Mouse (Mus musculus) retina, postnatal 1 day (tissue): ENCODE data around the gene Aste1.

Experiments used
- DNase-seq: peaks from one replicate; pipeline ENCODE4 v3.0.0-alpha.2; 2012

Aste1 gene

DNA sequence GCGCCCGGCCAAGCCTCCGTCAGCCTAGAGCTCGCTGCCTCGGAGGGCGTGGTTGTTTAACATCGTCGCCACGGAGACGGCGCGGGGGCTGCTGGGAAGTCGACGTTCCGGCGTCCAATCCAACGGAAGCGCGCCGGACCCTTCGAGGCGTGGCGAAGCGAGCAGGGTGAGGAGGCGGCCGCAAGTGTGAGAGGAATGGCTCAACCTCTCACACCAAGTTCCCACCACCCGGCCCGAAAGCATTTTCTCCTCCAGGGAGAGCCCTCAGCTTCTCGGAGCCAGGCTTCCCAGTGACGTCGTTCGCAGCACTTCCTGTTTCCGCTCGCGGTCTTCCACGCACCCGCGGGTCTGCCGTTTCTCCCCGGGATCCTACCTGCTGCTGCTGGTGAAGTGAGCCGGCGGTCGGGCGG, at the start of gene Aste1, which contains the start of gene Nek11:
Aste1 (plus strand) TSS at position 175 of the 410 bp plus-strand sequence.
Nek11 (minus strand) TSS at position 307 of the 410 bp plus-strand sequence.
- DNase-seq, result peak; percentile 95

DNA sequence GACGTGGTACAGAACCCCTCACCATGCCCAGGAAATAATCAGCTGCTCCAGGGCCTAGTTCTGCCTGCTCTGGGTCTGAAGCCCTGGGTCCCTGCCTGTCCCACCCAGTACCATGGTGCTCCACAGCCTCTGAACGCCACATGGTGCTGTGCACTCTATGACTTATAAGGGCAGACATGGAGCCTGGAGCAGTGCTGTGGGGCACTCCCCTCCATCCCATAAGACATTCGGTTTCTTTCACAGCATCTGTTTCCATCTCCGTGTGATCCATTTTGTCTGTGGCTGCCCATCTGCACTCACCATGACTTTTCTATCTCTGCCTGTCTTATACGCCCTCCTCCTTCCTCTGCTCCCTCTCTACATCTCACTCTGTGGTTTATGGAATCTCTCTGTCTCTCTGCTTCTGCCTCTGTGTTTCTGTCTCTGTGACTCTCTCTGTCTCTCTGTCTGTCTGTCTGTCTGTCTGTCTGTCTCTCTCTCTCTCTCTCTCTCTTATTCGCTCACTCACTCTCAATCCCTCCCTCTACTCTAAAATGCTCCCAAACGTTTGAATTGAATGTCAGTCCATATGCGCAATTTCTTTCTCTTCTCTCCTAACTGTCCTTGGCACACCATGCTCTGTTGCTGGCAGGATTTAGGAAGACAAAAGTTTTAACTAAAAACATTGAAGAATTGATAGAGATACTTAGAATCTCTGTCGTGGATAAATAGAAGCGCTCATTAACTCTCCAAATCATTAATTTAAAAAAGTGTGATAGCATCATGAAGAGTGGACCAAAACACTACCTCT, 46.8 kb upstream of the Aste1 start:
- DNase-seq, result peak; percentile 33

DNA sequence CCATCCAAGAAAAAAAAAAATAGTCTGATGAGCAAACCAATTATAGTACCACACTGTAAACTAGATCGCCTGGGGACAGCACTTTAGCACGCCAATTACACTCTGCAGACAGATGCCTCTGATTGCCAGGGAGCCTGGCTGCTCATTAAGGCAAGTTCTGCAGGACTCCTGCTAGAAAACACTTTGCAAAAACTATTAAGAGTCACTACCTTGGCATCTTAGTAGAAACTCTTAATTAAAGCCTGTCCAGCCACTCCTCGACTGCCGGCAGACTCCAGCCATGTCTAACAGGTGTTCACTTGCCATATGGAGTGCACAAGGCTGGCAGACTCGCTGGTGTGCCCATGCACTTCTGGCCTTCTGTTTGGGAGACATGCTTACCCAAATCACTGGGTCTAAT, 46.2 kb upstream of the Aste1 start:
- DNase-seq, result peak; percentile 62

DNA sequence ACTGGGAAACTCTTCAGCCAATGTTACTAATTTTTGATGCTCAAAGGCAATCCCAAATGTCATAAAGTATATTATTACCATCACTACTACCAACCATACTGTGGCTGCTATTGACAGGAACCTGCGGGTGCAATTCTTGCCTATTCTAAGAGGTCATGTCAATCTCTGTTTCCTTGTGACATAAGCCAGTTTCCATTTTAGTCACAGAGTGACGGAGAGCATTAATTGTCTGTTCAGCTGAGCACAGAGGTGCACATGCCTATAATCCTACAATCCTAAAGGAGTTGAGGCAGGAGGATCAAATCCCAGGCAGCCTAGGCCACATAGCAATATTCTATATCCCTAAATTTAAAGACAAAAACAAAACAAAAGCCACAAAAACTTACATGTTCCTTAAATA, 33.0 kb upstream of the Aste1 start:
- no peak for DNase-seq

DNA sequence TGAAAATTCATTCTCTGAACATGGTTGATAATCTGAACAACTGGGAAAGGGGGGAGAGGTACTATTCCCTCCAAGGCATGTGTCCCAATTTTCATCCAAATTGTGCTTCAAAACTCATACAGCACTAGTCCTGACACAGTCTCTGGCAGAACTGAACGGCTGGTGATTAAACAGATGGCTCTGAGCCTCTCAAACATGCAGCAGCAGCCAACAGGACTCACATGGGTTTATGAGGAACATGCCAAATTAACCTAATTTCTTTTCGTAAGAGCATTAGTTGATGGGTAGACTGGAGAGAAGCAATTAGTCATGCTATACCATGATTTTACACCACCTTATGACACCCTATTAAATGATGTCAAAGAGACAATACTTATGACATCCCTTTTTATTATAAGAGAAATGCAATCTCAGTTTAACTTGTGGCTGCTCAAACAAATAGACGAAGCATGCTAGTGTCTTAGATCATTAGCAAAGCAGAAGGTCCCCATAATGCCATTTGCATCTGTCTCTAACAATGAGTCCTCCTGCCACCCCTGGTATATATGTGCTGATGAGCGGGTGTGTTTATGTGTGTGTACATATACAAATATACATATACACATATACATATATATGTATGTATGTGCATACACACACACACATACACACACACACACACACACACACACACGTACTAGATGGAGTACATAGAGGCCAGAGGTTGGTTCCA, 31.5 kb upstream of the Aste1 start:
- peak; percentile 67 for DNase-seq

DNA sequence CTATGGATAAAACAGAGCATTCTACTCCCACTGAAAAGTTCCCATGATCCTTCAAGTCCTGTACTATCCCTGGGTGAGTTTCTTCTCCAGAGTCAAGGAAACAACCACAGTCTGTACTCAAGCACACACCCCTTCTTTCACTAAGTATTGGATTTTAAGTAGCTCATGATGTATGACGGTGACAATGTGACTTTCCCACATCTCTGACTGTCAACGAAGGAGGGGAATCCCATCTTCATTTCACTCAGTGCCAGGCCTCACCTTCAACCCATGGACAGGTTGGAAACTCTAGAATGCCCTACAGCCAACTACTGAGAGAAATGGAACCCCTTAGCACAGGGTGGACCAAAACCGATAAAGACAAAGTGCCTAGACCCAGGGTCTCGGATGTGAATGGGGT, 29.0 kb upstream of the Aste1 start:
- no peak for DNase-seq

DNA sequence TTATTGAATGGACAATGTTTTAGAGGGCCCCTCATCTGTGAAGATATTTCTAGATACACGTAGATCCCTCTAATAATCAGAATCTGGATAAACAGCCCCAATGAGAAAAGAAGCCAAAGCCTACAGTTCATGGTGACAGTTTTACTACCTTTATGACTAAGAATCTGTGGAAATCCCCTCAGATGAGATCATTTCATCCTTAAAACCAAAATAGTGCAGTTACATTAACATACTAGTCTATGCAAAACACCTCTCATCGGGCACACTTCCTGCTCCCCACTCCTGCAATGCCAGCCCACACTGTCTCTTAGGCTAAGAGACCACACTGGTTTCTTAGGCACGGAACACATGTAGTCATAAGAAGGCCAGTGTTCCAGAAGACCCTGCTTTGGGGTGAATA, 26.6 kb upstream of the Aste1 start:
- DNase-seq, result no peak

DNA sequence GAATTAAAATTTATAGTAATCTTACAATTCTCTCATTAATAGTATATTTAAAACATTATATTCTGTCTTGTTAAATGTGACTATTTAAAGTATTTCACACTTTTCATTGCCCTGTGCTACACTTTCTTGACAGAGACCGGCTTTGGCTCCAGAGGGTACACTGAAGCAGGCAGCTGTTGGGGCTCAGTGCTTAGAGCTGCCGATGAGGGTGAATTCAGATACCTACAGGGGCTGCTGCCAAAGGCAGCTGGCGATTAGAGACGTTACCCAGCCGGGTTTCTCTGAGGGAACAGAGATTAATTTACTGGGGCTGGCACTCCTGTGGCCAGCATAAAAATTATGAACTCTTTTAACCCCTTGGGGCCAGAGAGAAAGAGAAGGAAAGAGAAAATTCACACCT, 20.8 kb upstream of the Aste1 start:
- no peak for DNase-seq

DNA sequence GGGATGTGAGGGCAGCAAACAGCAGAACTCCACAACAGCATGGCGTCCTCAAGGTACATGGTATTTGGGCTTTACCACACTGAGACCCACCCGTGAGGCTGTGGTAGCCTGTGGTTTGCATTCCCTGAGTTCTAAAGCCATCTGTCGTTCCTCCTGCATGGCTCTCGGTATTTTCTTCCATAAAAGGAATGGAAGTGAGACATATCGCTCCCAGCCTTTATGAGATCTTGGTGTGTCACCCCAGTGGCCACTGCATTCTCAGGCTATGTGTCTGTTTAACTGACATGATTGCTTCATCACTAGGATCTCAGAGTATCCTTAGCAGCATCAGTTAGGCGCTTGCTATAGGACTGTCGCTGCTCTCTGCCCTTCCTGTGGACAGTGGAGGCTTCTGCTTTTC, 18.8 kb upstream of the Aste1 start:
- peak; percentile 25 for DNase-seq

DNA sequence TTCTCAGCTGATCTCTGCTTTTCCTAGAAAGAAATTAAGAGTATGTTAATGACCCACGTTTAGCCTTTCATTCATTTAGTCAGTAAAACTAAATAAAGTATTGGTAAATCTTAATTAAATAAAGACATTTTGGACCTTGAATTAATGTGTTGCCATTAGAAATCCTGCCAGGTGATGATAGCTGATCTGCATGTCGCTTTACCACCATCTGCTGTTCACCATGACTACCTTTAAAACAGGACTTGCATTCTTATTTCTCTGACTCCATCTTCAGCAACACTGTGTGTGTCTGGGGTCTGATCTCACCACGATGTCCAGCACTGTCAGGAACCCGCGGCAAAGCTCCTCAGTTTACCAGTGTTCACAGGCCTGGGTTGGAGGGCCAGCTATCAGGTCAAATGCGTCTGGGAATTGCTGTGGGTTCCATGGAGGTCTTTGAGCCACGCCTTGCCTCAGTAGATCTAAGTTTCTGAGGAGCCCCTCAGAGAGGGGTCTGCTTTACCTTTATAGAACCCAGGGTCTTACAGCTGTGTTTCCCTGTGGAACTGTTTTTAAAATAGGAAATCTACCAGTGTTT, 18.1 kb upstream of the Aste1 start:
- peak; percentile 17 for DNase-seq

DNA sequence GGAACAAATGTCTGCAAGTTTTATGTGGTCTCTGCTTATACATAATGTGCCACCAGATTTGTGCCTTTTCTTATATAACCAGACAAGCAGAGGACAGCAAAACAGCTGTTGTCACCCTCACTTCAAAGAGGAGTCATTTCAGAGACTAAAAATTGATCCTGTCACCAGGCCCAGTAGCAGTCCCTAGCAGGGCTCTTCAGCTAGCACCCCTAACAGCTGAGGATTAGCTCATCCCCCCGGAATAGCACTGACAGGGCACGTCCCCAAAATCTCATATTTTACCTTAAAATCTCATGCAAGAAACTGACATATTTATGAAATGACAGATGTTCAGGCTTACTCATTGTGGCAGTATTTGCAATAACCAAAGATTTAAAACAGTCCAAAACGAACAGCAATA, 17.6 kb upstream of the Aste1 start:
- no peak for DNase-seq

DNA sequence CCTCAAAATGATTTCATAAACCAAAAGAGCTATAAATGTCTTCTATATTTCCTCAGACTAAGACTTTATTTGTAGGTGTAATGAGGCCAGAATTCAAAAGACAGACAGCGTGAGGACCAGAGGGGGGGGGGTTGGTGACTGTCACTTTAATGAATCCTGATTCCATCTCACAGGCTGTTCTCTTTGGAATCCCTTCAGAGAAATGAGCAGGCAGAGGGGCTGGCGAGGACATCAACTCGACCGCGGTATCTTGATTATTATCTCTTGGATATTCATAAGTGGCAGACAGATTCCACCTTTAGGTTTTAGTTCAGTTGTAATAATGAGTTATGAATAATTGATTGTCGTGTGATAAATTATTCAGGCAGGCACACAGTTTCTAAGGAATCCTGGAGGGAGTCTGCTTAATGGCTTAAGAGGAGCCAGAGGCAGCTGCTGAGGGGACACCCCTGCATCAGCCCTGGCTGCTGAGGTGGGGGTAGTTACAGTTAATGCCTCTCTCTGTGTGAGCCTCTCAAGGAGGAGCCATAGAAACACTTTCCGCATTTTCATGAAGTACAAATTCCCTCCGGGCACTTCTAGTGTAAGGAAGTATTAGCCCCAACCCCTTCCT, 15.6 kb upstream of the Aste1 start:
- DNase-seq, result peak; percentile 58

DNA sequence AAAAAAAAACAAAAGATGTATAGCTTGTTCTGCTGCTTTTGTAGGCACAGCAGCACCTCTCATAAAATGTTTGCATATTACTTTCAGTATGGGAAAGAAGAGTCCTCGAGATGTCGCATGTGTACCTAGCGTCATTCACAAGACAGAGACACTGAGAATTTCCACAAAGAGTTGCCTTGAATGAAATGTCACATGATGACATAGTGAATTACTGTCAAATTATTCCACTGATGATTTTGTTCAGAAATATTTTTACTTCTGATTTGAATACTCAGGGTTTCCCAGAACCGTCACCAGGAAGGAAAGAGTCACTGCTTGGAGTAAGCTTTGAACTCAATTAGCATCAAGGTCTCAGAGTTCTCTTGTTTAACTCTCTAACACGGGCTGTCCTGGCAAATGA, 7.8 kb upstream of the Aste1 start:
- no peak for DNase-seq

DNA sequence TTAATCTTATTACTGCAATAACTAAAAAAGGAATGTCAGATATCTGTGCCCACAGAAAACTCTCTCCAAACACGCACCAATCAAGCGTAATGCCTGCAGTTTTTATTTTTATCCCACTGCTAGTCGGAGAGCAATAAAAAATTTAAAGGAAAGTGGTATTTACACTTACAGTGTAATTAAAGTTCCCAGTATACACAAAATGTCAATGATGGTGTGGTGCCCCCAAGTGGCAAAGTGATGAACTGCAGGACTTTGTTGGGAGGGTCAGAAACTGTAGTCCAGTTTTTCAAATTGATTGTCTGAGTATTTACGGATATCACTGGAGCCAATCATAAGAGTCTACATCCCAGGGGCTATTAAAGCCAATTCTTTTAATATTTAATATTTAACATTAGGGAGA, 5.9 kb upstream of the Aste1 start:
- peak; percentile 69 for DNase-seq

DNA sequence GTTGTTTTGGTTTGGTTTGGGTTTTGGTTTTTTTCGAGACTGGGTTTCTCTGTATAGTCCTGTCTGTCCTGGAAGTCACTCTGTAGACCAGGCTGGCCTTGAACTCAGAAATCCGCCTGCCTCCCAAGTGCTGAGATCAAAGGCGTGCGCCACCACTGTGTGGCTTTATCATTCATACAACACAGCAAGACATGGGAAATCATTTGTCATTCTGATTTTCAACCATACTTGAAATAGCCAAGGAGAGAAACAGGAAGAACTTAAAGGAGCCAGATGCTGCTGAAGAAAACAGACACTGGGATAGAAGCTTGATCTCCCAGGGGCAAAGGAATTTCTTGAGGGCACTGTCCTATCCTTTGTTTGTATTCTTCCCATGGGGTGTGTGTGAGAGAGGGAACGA, 4.6 kb upstream of the Aste1 start:
- DNase-seq, result no peak

DNA sequence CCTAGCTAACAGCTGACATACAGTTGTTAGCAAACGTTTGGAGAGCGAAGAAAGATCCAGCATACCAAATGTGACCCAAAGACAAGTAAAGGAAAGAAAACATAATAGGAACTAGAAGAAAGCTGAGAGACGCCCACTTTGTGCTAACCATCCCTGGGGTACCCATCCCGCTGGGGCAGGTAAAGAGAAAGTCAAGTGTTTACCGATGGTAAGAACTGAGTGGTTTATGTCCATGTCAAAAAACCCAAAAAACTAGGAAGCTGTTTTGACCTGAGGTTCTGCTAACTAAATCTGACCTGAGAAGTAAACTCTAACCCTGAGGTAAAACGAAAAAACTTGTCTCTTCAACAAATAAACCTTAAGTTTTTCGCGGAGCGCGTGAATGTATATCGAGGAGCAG, 472 bp upstream of the Aste1 start:
- DNase-seq, result no peak

DNA sequence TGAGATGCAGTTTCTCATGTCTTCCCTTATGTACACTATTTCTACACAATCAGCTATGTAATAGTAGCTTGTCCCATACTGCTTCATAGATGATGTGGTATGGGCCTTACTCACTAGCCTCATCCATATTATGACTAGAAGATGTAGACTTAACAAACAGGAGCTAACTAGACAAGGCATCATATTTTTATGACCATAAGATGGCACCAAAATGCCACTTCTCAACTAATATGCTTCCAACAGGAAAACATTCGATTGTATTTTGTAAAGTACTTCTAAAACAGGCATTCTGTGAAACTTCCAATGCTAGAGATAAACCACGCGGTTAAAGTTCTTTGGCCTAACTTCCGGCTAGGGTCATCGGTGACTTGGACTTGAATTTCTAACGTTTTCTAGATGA, 13.4 kb downstream of the Aste1 start:
- DNase-seq, result no peak

DNA sequence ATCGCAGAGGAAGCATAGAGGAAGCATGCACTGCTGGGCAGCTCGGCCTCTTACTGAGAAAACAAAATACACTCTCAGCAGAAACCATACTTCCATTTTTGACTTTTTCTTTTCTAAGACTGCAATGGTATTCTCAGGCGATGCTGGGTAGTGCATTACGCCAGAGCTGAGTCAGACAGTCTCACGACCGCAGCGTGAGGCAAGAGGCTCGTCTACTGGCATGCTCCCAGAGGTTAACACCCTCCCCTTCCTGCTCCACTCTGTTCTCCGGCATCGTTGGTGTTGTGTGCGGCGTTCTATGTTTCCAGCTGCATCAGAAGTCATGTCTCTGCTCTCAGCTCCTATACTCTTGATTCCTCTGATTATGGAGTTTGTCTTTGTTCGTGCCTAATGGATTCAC, 63.8 kb downstream of the Aste1 start:
- no peak for DNase-seq

DNA sequence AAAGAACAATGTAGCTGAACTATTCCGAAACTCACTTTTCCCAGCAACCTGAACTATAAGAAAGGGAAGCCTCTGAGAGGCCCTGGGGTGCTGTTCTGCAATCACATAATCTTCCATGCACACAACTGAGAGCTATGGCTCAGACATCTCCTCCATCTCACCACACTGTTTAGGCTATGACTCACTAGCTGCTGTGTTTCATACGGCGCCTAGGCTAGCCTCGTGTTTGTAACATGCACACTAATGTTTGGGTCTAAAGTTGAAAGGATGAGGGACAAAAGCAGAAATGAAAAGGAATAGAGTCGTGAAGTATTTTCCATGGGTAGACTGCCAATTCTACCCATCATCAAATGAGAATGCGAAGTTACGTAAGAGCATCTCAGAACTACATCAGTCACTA, 66.3 kb downstream of the Aste1 start:
- DNase-seq, result no peak
